Mouse (Mus musculus) inflammation-experienced regulatory T-cells, adult 6 months (primary cell): ENCODE measurements around the gene Kank1. TPM values are rescaled to one million over a fixed set of nuclear protein-coding genes. Genes with fewer than 3 reads are reported as not detected.

Experiments
- ATAC-seq: one replicate; pipeline ENCODE4 v1.8.0; 2017
- polyA plus RNA-seq, 3 experiments: library from polyadenylated mRNA; unstranded; fragments of 100-300 nt; shearing (Covaris generic); gene quantifications; one replicate each; pipeline ENCODE4 v1.2.1; 2017

Gene Kank1
- polyA plus RNA-seq, 3 experiments from 2014 or later = not detected

GRCm38 (mm10) chr19:25372794-25373193 lies 136.0 kb downstream of the Kank1 start:
- ATAC-seq = no peak

- no peak for ATAC-seq
Observed at GRCm38 (mm10) chr19:25373594-25373993, 136.8 kb downstream of the Kank1 start.

GRCm38 (mm10) chr19:25374191-25374590 lies 137.4 kb downstream of the Kank1 start:
- no peak for ATAC-seq

GRCm38 (mm10) chr19:25374926-25375325 lies 138.2 kb downstream of the Kank1 start:
- ATAC-seq = no peak

- ATAC-seq = no peak
Observed at GRCm38 (mm10) chr19:25376871-25377270, 140.1 kb downstream of the Kank1 start.

- ATAC-seq = no peak
Observed at GRCm38 (mm10) chr19:25380675-25381074, 143.9 kb downstream of the Kank1 start.

- no peak for ATAC-seq
Observed at GRCm38 (mm10) chr19:25381972-25382371, 145.2 kb downstream of the Kank1 start.

- no peak for ATAC-seq
Observed at GRCm38 (mm10) chr19:25382494-25382893, 145.7 kb downstream of the Kank1 start.

GRCm38 (mm10) chr19:25383386-25384146 lies 146.8 kb downstream of the Kank1 start:
- ATAC-seq = no peak

GRCm38 (mm10) chr19:25385981-25386380 lies 149.2 kb downstream of the Kank1 start:
- no peak for ATAC-seq

GRCm38 (mm10) chr19:25386679-25387470 lies 150.1 kb downstream of the Kank1 start:
- no peak for ATAC-seq

GRCm38 (mm10) chr19:25387902-25388301 lies 151.1 kb downstream of the Kank1 start:
- ATAC-seq = no peak

GRCm38 (mm10) chr19:25392135-25392534 lies 155.4 kb downstream of the Kank1 start:
- no peak for ATAC-seq

GRCm38 (mm10) chr19:25395035-25395434 lies 158.3 kb downstream of the Kank1 start:
- ATAC-seq = no peak

GRCm38 (mm10) chr19:25396709-25397266 lies 160.0 kb downstream of the Kank1 start:
- no peak for ATAC-seq

- no peak for ATAC-seq
Observed at GRCm38 (mm10) chr19:25399511-25400211, 162.9 kb downstream of the Kank1 start.

- ATAC-seq = no peak
Observed at GRCm38 (mm10) chr19:25400212-25400913, 163.6 kb downstream of the Kank1 start.

- ATAC-seq = no peak
Observed at GRCm38 (mm10) chr19:25401521-25401920, 164.7 kb downstream of the Kank1 start.

GRCm38 (mm10) chr19:25404163-25404562 lies 167.4 kb downstream of the Kank1 start:
- no peak for ATAC-seq

GRCm38 (mm10) chr19:25405987-25406386 lies 169.2 kb downstream of the Kank1 start:
- no peak for ATAC-seq

GRCm38 (mm10) chr19:25406481-25407184 lies 169.9 kb downstream of the Kank1 start:
- ATAC-seq = no peak
